Mouse (Mus musculus) kidney, postnatal 14 days (tissue): Measurements from ENCODE around the gene St8sia4.
"Not testable (repeated sequence)": the region's sequence is repeated elsewhere in the genome, so short reads cannot be mapped to it uniquely, and the experiment has no call there.

Experiments used
- DNase-seq: peaks from one replicate; pipeline ENCODE4 v3.0.0; 2022; ENCODE audit warnings: mixed read lengths

The St8sia4 gene

DNA sequence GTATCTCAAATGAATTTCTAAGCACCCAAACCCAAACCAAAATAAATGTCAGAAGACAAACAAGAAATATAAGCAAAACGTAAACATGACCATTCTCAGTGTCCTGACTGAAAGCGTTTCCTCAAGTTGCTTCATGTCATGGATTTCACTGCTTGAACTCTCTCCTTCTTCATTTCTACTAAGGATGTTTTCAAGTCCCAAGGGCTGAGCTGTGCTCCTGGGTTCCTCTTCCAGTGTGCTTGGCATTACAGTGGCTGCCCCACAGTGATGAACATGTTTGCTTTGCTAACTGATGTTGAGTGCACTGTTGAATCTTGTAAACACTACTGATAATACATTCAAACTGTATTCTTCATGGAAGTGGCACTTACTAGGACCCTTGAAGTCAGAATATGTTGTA, 76.3 kb downstream of the St8sia4 start:
- DNase-seq: no peak

DNA sequence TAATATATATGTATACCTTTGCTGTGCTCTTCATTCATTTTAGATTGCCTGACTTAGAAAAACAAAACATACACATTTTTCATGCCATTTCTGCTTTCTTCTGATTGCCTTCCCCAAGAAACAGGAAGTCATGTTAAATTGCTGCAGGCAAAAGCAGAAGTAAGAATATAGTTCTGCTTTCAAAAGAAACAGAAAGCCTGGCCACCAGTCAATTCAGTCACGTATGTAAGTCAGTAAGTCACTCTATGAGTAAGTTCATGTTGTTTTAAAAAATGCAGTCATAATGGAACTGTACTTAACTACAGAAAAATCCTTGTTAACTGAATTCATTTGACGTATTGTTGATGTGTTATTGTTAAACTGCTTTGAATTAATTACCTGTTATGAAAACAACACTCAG, 77.3 kb downstream of the St8sia4 start:
- DNase-seq: peak; percentile 4

DNA sequence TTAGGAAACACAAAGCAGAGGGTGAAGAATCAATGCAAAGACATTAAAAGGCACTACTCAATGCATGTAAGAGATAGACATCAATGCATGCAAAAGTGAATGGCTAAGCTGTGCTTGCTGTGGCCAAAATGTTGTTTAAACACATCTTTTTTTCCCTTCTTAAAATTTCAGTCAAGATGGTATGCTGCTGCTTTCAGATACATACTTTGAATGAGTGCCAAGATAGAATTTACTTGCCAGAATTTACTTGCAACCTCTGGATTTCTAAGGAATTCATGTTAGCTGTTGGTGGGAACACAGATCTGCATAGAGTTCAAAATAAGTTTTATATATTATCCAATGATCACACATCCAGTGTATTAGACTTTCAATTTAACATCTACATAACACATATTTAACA, 77.9 kb downstream of the St8sia4 start:
- DNase-seq: no peak

DNA sequence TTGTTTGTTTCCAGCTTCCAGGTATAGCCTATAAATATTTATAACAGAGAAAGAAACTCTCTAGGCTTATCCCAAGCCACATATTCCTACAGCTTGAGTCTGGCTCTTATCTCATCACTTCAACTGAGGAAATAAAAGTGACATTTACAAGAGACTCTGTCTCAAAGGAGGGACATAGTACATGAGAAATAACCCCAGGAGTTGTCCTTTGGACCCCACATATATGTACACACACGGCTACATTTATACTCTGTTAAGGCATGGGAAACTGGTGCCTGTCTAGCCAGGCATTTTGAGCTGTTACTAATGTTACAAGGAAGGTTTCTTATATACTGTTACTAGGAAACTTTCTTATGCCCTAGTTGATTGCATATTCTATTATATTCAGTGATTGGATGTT, 84.1 kb downstream of the St8sia4 start:
- no peak for DNase-seq

DNA sequence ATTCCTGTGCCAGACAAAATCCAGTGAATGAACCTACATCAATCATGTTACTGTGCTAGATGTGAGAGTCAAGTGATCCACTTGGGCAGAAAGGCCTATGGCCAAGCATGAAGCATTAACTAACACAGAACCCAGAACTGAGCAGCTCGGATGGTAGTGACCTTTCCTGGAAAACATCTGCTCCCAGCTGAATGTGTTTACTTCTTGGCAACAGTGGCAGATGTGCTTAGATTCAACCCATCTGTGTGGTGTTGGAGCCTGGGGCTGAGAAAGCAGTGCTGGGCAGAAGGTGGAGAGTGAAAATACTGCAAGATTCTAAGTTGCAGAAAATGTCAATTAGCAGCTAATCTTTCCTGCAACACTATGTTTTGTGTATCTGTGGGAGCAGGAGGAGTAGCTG, 85.1 kb downstream of the St8sia4 start:
- DNase-seq: no peak

DNA sequence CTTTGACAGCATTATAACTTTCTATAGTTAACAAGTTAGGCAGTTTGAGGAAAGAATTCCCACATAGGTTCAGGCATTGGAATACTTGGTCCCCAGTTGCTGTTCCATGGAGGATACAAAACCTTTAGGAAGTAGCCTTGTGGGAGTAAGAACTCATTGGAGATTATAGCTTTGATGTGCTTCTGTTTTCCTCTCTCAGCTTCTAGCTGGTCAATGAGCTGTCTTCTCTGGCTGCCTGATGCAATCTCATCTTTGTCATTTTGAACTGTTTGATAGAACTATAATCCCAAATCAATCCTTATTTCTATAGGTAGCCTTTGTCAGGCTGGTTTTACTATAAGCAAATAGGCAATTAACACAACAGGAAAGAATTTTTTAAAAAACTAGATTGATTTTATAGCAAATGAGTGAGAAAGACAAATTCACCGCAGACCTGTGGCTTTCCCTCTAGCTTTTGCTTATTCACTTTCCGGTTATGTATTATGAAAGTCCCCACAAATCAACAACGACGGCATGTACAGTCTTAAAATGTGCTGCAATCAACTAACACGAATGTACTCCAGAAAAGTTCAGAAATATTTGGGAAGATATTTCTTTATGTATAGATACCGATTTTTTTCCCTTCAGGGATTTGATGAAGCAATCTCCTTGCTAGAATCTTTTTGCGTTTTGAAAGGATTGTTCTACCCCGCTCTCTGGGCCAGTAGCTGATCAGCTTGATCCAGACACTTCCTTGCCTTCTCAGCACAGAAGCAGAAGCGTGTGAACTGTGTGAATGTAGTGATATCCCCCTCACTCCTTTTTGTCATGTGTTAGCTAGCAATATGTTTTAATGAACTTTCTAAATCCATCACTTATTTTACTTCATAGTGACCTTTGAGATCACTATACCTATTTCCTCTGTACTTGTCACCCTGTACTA, 94.5 kb downstream of the St8sia4 start:
- DNase-seq: no peak

DNA sequence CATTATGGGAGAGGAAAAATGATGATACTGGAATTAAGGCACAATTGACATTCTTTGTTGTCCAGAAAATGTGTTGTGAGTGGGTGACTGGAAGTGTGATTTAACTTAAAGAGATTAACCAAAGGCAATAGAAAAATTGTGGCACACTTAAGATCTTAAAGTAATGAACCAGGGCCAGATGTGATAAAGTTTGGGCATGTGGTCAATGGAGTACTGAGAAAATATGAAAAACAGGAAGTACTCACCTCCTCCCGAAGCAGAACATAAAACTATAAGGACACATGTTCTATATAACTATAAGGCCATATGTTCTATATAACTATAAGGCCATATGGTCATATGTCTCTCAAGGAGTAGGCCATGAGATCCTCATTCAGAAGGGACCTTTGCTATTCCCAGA, 96.3 kb downstream of the St8sia4 start:
- no peak for DNase-seq

DNA sequence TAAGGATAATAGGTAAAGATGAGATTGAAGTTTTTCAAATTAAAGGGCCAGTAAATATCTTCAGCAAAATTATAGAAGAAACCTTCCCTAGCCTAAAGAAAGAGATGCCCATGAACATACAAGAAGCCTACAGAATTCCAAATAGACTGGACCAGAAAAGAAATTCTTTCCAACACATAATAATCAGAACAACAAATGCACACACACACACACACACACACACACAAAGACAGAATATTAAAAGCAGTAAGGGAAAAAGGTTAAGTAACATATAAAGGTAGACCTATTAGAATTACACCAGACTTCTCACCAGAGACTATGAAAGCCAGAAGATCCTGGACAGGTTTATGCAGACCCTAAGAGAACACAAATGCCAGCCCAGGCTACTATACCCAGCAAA, 112.8 kb downstream of the St8sia4 start:
- not testable (repeated sequence) for DNase-seq

DNA sequence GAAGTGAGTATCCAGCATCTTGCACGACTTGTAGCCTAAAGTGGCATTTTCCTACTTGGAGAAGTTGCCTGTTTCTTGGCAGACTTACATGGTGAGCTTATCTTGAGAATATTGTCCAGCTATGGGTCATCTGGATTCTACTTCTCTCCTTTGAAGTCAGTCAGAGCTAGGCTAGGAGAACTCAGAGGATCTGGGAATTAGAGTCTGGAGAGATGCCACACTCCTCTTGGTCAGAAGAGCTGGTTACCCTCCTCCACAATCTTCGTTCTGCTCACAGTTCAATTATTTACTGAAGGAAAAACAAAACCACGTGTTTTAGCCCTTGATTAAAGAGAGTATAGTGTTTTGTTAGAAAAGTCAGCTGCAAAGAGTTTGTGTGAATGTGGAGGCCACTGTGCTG, 125.9 kb downstream of the St8sia4 start:
- DNase-seq: no peak
